Mouse (Mus musculus): ENCODE results near the gene Kcnk3.

DNA sequence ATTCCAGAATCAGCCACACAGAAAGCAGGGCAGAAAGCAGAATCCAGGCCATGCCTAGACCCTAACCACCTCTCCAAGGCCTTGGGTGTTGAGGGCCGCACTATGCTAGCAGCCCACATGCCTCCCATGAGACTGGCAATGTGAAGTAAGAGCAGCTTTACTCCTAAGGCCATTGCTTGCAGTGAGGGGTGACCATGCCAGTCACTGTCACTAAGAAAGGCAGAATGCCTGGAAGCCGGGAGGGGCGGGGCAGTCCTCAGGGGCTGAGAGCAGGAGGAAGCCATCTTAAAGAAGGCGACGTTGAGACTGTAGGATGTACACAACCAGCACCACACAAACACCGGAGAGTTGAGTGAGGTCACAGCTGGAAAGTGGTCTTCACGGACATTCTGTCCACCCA is 21.1 kb downstream of the Kcnk3 start:
- TF ChIP-seq HCFC1 (IDR thresholded peaks at IDR 0.05; ENCODE audit: borderline replicate concordance, insufficient read depth, low read length) (no peak), ZC3H11A (IDR thresholded peaks at IDR 0.05; ENCODE audit: borderline replicate concordance, low read depth, low read length) (no peak)
